Mouse (Mus musculus) B cell, adult 2 months (primary cell): Measurements from ENCODE around the gene Cdc26.

Experiments used
- DNase-seq, 2 experiments: peaks; one replicate each; pipeline ENCODE4 v3.0.0; 2022

Cdc26 gene

DNA sequence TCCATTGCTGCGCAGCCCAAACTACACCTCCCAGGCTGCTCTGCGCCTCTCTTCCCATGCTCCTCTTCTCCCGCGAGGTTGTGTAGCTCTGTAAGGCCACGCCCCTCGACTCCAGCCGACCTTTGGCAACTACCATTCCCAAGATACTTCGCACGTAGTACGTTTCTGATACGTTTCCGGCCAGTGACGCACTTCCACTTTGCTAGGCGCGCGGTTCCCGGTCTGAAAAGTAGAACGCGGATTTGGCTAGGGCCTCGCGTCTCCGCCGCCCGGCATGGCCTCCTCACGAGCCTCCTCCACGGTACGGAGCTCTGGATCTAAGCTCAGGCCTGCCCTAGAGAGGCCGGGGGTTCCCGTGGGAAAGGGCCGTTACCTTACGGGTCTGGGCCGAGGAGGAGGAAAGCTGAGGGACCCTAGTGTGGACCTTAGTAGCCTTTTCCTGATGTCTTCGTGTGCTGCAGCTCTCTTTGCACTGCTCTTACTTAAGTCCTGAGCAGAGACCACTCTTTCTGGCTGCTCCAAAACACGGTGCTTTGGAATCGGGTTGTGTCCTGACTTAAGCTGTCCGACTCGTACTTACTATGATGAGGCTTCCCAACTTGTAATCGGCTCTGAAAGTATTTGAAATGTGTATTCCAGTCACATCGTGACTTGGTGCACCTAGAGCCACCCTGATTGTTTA lies at the start of gene Cdc26, which contains the start of gene Prpf4:
Gene Cdc26, minus strand, starts transcription at position 42 of the 682 bp plus-strand sequence.
Gene Prpf4, plus strand, starts transcription at position 197 of the 682 bp plus-strand sequence.
- peak; percentile 94 to 96 for DNase-seq

GRCm38 (mm10) chr4:62454995-62455394 lies 46.6 kb upstream of the Cdc26 start:
- peak; percentile 52 to 57 for DNase-seq

- no peak for DNase-seq
These were observed 32.5 kb upstream of the Cdc26 start for GRCm38 (mm10) chr4:62440986-62441385.

DNA sequence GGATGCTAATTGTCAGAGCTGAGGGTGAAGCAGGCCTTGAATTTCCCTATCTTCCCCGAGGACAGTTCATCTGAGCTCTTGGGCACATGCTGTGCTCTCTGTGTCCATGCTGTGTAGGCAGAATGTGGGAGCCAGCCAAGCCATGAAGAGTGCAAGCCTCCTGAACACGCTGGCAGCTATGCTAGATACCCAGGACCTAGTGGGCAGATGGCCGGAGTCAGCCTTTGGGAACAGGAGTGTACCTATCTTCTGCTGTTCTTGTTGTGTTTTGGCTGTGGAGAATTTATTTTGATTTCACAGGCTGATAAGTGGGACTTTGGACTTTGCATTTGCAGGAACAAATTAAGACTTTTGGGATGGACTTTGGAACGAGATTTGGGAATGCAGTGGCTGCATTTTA lies 32.1 kb upstream of the Cdc26 start:
- no peak for DNase-seq

DNA sequence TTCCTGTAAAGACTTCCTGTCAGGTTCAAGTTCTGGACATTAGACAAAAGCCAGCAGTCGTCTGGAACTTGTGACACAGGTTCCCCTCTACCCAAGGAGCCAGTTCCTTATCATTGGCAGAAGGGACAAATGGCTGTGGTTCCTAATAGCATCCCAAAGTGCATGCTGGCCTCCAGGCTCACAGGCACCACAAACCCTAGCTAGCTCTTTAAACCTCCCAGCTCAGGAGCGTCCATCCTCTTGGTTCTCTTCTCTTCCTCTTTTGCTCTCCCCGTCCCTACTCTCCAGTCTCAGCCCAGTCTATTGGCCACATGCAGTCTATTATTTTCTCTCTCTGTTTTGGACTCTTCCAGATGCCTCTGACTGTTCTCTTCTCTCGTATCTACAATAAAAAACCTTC lies 31.4 kb upstream of the Cdc26 start:
- DNase-seq = no peak

DNA sequence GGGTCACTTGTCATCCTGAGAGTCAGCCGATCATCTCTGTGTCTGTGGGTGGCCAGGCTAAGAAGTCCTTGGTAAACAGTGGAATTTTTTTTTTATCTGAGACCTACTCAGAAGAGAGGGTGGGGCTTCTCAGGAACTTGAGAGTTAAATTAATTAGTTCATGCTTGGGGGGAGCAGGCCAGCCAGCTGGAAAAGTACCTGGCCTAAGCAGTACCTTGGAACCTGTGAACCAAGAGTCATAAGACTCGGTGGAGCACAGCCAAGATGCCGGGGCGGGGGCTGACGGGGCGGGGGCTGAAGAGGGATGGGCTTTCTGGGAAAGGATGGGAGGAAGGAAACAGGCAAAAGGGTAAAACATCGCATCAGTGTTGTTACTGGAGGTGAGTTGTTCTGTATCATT lies 29.4 kb upstream of the Cdc26 start:
- DNase-seq = no peak

DNA sequence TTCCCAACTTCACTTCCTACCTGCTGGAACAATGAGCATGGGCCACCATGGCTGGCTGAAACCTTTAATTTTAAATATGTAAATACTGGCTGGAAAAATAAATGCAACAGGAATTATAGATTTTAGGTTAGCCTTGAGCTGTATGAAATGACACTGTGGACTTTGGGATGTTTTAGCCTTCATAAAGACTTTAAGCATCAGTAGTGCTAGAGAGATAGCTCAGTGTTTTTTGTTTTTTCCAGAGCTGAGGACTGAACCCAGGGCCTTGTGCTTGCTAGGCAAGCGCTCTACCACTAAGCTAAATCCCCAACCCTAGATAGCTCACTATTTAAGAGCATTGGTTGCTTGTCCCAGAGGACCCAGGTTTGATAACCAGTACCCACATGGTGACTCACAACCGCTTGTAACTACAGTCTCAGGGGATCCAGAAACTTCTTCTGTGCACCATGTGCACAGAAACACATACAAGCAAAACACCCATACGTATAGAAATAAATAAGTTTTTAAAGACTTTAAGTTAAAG lies 28.9 kb upstream of the Cdc26 start:
- no peak for DNase-seq

- DNase-seq = no peak
These were observed 26.6 kb upstream of the Cdc26 start, which contains the start of gene Rnf183 for GRCm38 (mm10) chr4:62435081-62435480. Gene Rnf183 (minus strand): TSS chr4:62435252.

DNA sequence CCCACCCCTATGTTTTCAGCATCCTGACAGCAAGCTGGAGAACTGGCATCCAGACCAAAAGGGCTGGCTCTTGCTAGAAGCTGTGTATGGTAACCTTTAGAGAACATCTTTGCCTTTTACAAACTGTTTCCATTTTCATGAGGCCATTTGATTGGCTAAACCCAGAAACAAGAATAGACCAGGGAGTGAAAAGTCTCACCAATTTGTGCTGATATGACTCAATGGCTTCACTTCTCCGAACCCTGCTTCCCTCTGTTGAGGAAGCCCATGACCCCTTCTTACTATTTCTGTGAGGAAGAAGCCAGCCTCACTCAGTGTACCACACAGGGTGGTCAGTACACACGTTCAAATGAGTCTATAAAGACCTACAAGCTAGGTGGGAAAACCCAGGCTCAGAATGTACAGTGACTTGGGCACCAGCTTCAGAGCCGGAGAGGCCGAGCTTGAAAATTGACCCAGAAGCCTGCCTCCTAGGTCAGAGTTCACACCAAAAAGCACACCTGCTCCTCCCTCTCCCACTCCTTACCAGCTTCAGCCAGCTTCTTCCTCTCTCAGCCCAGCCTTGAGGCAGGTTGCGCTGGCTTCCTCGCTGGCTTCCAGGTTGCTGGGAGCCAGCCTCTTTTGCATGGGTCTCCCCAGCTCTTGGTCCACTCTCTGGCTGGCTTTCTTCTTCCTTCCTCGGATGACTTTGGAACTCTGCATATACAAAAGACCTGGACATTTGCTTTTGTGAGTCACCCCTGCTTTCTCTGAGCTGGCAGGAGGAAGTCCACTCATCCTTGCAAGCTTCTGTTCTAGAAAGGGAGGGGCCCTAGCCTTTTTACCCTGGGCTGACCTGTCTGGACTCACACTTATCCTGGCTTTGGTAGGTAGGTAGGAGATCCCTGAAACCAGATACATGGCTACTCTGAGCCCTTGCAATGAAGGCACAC lies 25.8 kb upstream of the Cdc26 start:
- DNase-seq = no peak

GRCm38 (mm10) chr4:62431522-62431921 lies 23.1 kb upstream of the Cdc26 start:
- DNase-seq = no peak

DNA sequence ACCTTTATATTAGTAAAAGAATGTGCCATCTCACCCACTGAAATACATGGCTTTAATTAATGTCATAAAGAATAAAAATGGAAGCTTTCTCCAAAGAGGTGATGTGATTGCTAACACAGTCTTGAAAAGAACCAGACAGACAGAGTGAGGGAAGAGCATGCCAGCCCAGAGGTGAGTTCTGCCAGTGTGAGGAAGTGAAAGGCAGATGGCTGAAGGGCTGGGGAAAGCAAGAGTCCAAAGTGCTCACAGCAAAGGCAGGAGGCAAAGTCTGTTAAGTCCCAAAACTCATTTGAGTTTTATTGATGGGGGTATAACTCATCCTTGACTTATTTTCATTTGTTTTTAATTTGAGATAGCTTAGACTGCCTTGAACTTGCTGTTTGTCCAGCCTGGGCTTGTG lies 22.2 kb upstream of the Cdc26 start:
- no peak for DNase-seq

- DNase-seq = no peak
These were observed 21.2 kb upstream of the Cdc26 start for GRCm38 (mm10) chr4:62429616-62430015.

GRCm38 (mm10) chr4:62427978-62428758 lies 19.7 kb upstream of the Cdc26 start:
- DNase-seq = no peak

- no peak for DNase-seq
These were observed 17.4 kb upstream of the Cdc26 start for GRCm38 (mm10) chr4:62425891-62426290.

DNA sequence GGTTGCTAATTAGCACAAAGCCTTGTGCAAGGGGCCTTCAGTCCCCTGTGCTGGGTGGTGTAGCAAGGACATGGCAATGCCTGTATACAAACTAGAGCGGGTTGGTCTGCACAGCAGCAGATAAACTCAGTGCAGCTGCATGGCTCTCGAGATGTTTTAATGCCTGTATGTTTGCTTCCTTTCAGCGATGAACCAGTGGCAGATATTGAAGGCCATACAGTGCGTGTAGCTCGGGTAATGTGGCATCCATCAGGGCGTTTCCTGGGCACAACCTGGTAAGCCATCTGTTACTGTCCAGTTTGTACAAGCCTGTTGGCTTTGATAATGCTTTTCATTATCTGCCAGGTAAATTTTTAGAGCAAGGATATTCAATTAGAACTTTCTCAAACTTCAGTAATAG lies 10.6 kb upstream of the Cdc26 start:
- DNase-seq = no peak

DNA sequence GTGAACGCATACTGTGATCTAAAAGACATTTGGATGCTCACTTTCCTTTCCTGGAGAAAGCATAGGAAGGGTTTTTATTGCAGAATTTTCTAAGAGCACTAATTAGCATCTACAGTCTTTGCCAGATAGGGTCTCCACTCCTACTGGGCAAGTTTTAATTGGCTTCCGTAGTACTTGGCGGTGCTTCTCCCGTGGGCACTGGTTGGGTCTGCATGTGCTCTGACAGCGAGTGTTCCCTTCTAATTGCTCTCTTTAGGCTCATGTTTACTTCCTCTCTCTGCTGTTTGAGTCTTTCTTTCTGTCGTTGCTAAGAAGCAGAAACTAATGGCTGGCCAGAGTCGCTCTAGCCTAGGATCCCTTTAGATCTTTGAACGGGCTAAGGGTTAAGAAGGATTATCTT lies 10.0 kb upstream of the Cdc26 start:
- DNase-seq = no peak

DNA sequence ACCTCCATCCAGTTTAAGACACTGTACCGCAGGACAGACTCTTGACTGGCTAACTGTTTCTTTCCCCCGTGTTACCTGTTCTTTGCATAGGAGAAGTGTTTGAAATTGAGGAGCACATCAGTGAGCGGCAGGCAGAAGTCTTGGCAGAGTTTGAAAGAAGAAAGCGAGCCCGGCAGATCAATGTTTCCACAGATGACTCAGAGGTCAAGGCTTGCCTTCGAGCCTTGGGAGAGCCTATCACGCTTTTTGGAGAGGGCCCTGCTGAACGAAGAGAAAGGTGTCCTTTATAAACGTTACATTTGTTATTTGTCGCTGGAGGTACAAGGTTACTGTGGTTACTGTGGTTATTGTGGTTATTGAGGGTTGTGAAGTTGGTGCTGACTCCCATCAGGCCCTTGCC lies 3.2 kb upstream of the Cdc26 start:
- DNase-seq = no peak

- no peak for DNase-seq
These were observed 1.9 kb upstream of the Cdc26 start for GRCm38 (mm10) chr4:62410325-62410724.

DNA sequence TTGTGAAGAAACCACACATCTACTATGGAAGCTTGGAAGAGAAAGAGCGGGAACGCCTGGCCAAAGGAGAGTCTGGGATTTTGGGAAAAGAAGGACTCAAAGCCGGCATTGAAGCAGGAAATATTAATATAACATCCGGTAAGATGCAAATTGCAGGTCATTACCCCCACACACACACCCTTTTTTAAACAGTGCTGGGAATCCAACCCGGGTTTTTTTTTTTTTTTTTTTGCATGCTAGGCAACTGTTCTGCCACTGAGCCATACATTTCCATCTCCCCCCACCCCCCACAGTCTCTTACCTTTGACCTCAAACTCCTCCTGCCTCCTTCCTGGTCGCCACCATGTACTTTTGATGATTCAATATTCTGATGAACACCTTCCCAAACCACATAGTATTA lies 1.2 kb upstream of the Cdc26 start:
- peak in 1 of 2 experiments; percentile 7 for DNase-seq

GRCm38 (mm10) chr4:62407730-62408582 lies 486 bp downstream of the Cdc26 start:
- DNase-seq = peak; percentile 64 to 68

- no peak for DNase-seq
These were observed 2.3 kb downstream of the Cdc26 start for GRCm38 (mm10) chr4:62406133-62406532.

DNA sequence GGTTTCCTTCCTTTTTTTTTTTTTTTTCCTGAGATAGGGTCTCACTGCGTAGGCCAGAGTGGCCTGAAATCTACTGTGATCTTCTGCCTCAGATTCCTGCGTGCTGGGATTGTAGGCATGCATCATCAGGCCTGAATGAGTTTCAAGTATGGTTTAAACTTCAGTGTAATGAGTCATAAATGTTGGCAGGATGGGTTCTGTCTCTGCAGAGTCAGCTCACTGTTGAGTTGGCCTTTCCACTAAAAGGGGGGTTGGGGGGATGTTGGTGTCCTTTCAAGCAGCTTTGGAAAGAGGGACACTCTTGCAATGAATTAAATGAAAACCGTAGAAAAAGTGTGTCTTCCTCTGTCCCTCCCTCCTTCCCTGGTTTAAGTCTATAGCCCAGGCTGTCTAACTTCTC lies 9.5 kb downstream of the Cdc26 start:
- no peak for DNase-seq
